Mouse (Mus musculus) activated CD4-positive, CD25-positive, alpha-beta regulatory T cell (primary cell): ENCODE results near the gene Gpm6a. TPM values are rescaled to one million over a fixed set of nuclear protein-coding genes. Genes with fewer than 3 reads are reported as not detected.

Source experiments
- polyA plus RNA-seq, 2 experiments: library from polyadenylated mRNA; unstranded; fragments of 100-300 nt; shearing (Covaris generic); gene quantifications; one replicate each; pipeline ENCODE4 v1.2.1; 2017

Gpm6a gene
- not detected for polyA plus RNA-seq

DNA sequence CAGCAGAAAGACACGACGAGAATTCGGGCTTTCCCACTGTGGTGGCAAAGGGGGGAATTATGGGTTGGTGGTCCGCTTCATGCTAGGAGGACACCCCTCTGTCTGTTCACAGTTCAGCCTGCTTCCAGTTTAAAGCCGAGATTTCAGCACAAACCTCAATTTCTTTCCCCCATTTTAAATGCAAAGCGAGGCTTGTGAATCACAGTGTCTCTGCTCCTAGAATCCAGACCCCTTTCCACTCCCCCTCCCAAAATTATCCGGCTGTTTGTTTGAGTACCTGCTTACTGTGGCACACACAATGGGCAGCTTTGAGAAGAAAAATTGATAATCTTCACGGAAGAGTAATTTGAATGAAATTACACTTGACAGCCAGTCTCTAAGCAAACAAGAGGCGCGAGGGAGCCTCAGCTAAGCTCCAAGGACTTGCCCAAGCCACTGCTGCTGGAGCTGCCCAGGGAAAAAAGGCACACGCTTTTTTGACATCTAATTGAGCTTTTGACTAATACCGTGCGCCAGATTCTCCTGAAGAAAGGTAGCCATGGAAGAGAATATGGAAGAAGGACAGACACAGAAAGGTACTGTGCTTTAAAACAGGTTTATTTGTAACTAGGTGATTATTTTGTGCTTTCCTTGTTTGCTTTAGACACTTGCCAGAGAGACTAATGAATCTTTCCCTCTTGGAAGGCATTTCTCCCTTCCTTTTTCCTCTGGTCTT, at the start of gene Gpm6a:
TSS of gene Gpm6a (plus strand) at position 103 of the 715 bp plus-strand sequence.

Other genes with a start within 250 kb of the Gpm6a start
- gene Wdr17, start 67.7 kb upstream of the Gpm6a start, polyA plus RNA-seq, result under 1 TPM; 0.10 to 0.41 TPM